ENCODE assay signal across 16 mouse cellular contexts in the genomic region with DNA sequence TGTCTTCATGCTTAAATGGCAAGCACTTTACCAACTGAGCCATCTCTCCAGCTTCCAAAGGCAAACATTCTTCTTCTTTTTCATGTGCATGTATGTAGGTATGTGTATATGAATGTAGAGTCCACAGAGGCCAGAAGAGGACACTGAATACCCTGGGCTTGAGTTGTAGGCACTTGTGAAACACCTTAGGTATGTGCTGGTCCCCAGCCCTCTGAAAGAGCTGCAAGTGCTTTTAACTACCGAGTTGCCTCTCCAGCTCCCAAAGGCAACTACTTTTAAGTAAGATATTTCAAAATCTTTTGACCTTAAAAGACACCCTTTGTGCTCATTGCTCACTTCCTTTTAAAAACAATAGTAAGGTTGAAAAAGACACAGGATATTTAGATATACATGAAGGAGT.
"Had no signal": no experiment of that assay in that cellular context is flagged by ENCODE, and none has a peak within 500 bp of the region (broad histone marks: within the 10 kb centered on the region; RNA-seq: fewer than 3 reads in every experiment).

No protein-coding gene starts in this region.

- H3K9ac ChIP-seq: neural tube, embryonic 13.5 days; neural tube, embryonic 15.5 days; stomach, embryonic 15.5 days had no signal

- H3K4me1 ChIP-seq: neural tube, embryonic 15.5 days; stomach, embryonic 15.5 days had no signal

- H3K9me3 ChIP-seq: neural tube, embryonic 13.5 days; neural tube, embryonic 15.5 days; stomach, embryonic 15.5 days had no signal

- DNase-seq: retina, postnatal 1 day; right cerebral cortex, adult 18-20 months; right cerebral cortex, postnatal 14 days; right cerebral cortex, postnatal 25 days; right cerebral cortex, postnatal 4 days; spleen, adult 18-20 months; thymus, adult 18-20 months; thymus, adult 2 months; thymus, postnatal 14 days; thymus, postnatal 25 days; thymus, postnatal 36 days; thymus, postnatal 4 days had no signal

- H3K36me3 ChIP-seq: neural tube, embryonic 13.5 days; neural tube, embryonic 15.5 days; stomach, embryonic 15.5 days had no signal

- H3K27me3 ChIP-seq: neural tube, embryonic 13.5 days; neural tube, embryonic 15.5 days; stomach, embryonic 15.5 days had no signal

- H3K4me3 ChIP-seq: neural tube, embryonic 13.5 days; neural tube, embryonic 15.5 days; stomach, embryonic 15.5 days had no signal

- H3K27ac ChIP-seq: neural tube, embryonic 13.5 days; neural tube, embryonic 15.5 days; stomach, embryonic 15.5 days; stomach, postnatal 0 days had no signal

- H3K4me2 ChIP-seq: neural tube, embryonic 13.5 days; neural tube, embryonic 15.5 days; stomach, embryonic 15.5 days had no signal
